Mouse (Mus musculus): ENCODE measurements around the gene AC170998.1. TPM values are rescaled to one million over a fixed set of nuclear protein-coding genes. Genes with fewer than 3 reads are reported as not detected.

AC170998.1 gene
- polyA plus RNA-seq, 2 experiments = 0.26 to 1.9 TPM

DNA sequence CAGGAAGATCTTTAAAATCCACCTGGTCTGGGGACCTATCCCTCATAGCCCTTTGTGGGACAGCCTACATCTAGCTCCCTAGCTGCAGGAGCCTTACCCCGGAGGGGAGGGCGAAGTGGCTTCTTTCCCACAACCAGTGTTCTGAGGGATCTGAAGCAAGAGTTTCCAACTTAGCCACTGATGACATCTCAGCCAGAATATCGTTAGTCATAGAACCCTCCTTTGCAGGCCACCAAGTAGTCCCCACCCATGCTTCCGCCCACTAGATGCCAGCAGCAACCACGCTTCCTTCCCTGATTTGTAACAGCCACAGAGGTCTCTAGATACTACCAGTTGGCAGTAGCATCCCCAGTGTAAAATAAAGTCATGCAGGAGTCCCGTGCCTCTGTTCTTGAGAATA, 24.7 kb downstream of the AC170998.1 start:
- Histone ChIP-seq H3K4me2 (replicated peaks; ENCODE audit: low read depth, low read length, severe bottlenecking) (no peak overlapping the region), H3K9me3 (ENCODE audit: control insufficient read depth, low read length) (no peaks in the 10 kb centered on the region), H3K4me3 (replicated peaks; ENCODE audit: low read length) (no peak overlapping the region), H3K27ac (replicated peaks; ENCODE audit: low read depth, low read length) (no peak overlapping the region), H3K9ac (ENCODE audit: low read depth, low read length, severe bottlenecking) (no peak overlapping the region), H3K36me3 (ENCODE audit: control insufficient read depth, insufficient read depth, low read length) (peaks cover 31% of the 10 kb centered on the region), H3K27me3 (ENCODE audit: control insufficient read depth, insufficient read depth, low read length) (no peaks in the 10 kb centered on the region), H3K4me1 (ENCODE audit: control insufficient read depth, insufficient read depth, low read length) (no peaks in the 10 kb centered on the region)
- TF ChIP-seq POLR2A (IDR thresholded peaks at IDR 0.05; ENCODE audit: borderline replicate concordance, extremely low read depth, insufficient read depth, insufficient read length) = no peak
- DNase-seq (ENCODE audit: low spot score) (no peak), ATAC-seq (ENCODE audit: low FRiP score, low read depth) (no peak)
- 76% methylated on average over 6 of the region's 6 CpGs for WGBS

GRCm38 (mm10) chr17:28756447-28756846, 30.6 kb downstream of the AC170998.1 start:
- Histone ChIP-seq H3K27me3 (ENCODE audit: control insufficient read depth, insufficient read depth, low read length) (no peaks in the 10 kb centered on the region), H3K36me3 (ENCODE audit: control insufficient read depth, insufficient read depth, low read length) (no peaks in the 10 kb centered on the region), H3K4me2 (replicated peaks; ENCODE audit: low read depth, low read length, severe bottlenecking) (no peak overlapping the region), H3K9me3 (ENCODE audit: control insufficient read depth, low read length) (no peaks in the 10 kb centered on the region), H3K4me1 (ENCODE audit: control insufficient read depth, insufficient read depth, low read length) (no peaks in the 10 kb centered on the region), H3K27ac (replicated peaks; ENCODE audit: low read depth, low read length) (no peak overlapping the region), H3K4me3 (replicated peaks; ENCODE audit: low read length) (no peak overlapping the region), H3K9ac (ENCODE audit: low read depth, low read length, severe bottlenecking) (no peak overlapping the region)
- WGBS = 45% methylated on average over 5 of the region's 5 CpGs
- DNase-seq (ENCODE audit: low spot score) = no peak
- ATAC-seq (ENCODE audit: low FRiP score, low read depth) = no peak
- TF ChIP-seq POLR2A (IDR thresholded peaks at IDR 0.05; ENCODE audit: borderline replicate concordance, extremely low read depth, insufficient read depth, insufficient read length) = no peak

- Histone ChIP-seq H3K27me3 (ENCODE audit: control insufficient read depth, insufficient read depth, low read length) (no peaks in the 10 kb centered on the region), H3K4me3 (replicated peaks; ENCODE audit: low read length) (no peak overlapping the region), H3K36me3 (ENCODE audit: control insufficient read depth, insufficient read depth, low read length) (no peaks in the 10 kb centered on the region), H3K4me2 (replicated peaks; ENCODE audit: low read depth, low read length, severe bottlenecking) (no peak overlapping the region), H3K27ac (replicated peaks; ENCODE audit: low read depth, low read length) (no peak overlapping the region), H3K4me1 (ENCODE audit: control insufficient read depth, insufficient read depth, low read length) (no peaks in the 10 kb centered on the region), H3K9ac (ENCODE audit: low read depth, low read length, severe bottlenecking) (no peak overlapping the region), H3K9me3 (ENCODE audit: control insufficient read depth, low read length) (no peaks in the 10 kb centered on the region)
- TF ChIP-seq POLR2A (IDR thresholded peaks at IDR 0.05; ENCODE audit: borderline replicate concordance, extremely low read depth, insufficient read depth, insufficient read length) = no peak
- ATAC-seq (ENCODE audit: low FRiP score, low read depth) = no peak
- 83% methylated on average over 2 of the region's 2 CpGs for WGBS
- DNase-seq (ENCODE audit: low spot score) = no peak
These were observed 31.6 kb downstream of the AC170998.1 start for GRCm38 (mm10) chr17:28757470-28757869.

DNA sequence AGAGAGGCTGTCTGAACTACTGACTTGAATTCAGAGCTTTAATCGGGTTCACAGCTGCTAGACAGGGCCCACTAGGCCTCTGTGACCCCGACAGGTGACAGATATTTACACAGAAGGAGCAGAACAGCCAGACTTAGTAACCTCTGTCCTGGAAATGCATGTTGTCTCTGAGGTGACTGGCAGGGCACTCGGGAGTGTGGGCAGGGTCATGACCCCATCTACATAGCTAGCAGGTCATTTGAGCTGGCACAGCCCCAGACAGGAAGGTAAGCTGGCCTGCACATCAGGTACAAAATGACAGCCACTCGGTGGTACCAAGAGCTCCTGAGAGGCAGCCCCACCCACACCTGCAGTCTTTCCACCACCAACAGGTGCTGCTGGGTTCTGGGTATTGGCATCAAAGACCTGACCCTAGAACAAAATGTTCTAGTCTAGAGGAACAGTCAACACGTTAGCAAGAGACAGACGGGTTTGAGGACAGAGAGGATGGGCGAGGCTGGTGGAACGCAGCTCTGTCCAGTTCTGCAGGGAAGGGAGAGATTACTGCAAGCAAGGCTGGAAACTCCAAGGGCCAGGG, 34.9 kb downstream of the AC170998.1 start:
- no peak overlapping the region for H3K4me3 ChIP-seq (replicated peaks; ENCODE audit: low read length)
- H3K36me3 ChIP-seq (ENCODE audit: control insufficient read depth, insufficient read depth, low read length) = no peaks in the 10 kb centered on the region
- H3K27me3 ChIP-seq (ENCODE audit: control insufficient read depth, insufficient read depth, low read length) = no peaks in the 10 kb centered on the region
- H3K27ac ChIP-seq (replicated peaks; ENCODE audit: low read depth, low read length) = no peak overlapping the region
- no peaks in the 10 kb centered on the region for H3K4me1 ChIP-seq (ENCODE audit: control insufficient read depth, insufficient read depth, low read length)
- no peaks in the 10 kb centered on the region for H3K9me3 ChIP-seq (ENCODE audit: control insufficient read depth, low read length)
- no peak overlapping the region for H3K4me2 ChIP-seq (replicated peaks; ENCODE audit: low read depth, low read length, severe bottlenecking)
- 71% methylated on average over 8 of the region's 8 CpGs for WGBS
- H3K9ac ChIP-seq (ENCODE audit: low read depth, low read length, severe bottlenecking) = no peak overlapping the region
- TF ChIP-seq POLR2A (IDR thresholded peaks at IDR 0.05; ENCODE audit: borderline replicate concordance, extremely low read depth, insufficient read depth, insufficient read length) = no peak
- DNase-seq (ENCODE audit: low spot score) (no peak), ATAC-seq (ENCODE audit: low FRiP score, low read depth) (no peak)

DNA sequence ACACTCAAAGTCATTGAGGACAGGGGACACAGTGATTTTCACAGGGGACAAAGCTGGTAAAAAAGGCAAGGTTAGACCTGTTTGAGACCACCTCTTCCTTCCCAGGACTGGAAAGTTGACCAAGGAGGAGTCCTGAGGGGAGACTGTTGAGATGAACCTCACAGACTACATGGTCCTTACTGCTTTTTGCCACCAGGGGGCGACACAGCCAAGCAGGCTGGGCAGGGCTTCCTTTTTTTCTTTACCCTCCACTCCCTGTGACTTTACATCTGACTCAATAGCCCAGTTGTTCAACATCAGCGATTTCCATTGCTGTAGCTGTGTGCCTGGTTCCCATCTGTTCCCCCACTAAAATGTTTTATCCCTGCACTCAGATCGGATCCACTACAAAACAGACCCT, 36.0 kb downstream of the AC170998.1 start:
- Histone ChIP-seq H3K4me3 (replicated peaks; ENCODE audit: low read length) (no peak overlapping the region), H3K36me3 (ENCODE audit: control insufficient read depth, insufficient read depth, low read length) (no peaks in the 10 kb centered on the region), H3K9ac (ENCODE audit: low read depth, low read length, severe bottlenecking) (no peak overlapping the region), H3K27me3 (ENCODE audit: control insufficient read depth, insufficient read depth, low read length) (no peaks in the 10 kb centered on the region), H3K4me2 (replicated peaks; ENCODE audit: low read depth, low read length, severe bottlenecking) (no peak overlapping the region), H3K9me3 (ENCODE audit: control insufficient read depth, low read length) (no peaks in the 10 kb centered on the region), H3K27ac (replicated peaks; ENCODE audit: low read depth, low read length) (no peak overlapping the region), H3K4me1 (ENCODE audit: control insufficient read depth, insufficient read depth, low read length) (no peaks in the 10 kb centered on the region)
- no peak for TF ChIP-seq POLR2A (IDR thresholded peaks at IDR 0.05; ENCODE audit: borderline replicate concordance, extremely low read depth, insufficient read depth, insufficient read length)
- ATAC-seq (ENCODE audit: low FRiP score, low read depth) (no peak), DNase-seq (ENCODE audit: low spot score) (peak; percentile 49)
- WGBS = 14% methylated on average over 3 of the region's 3 CpGs

DNA sequence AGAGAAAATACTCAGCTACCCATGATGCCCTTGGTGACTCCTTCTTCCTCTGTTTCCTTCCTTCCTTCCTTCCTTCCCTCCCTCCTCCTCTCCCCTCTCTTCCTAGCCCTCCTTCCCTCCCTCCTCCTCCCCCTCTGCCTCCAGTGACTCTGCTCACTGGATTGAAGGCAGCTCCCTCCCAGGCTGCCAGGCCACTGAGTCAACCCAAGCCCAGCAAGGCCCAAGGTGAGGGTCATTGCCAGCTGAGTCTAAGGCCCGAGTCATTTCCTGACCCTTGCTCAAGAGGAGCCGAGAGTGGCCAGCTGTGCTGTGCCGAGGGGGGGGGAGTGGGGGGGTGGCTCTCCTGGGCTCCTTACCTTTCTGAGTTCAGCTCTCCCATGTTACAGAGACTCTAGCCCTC, 40.3 kb downstream of the AC170998.1 start:
- H3K4me2 ChIP-seq (replicated peaks; ENCODE audit: low read depth, low read length, severe bottlenecking) = no peak overlapping the region
- H3K4me1 ChIP-seq (ENCODE audit: control insufficient read depth, insufficient read depth, low read length) = peaks cover 7% of the 10 kb centered on the region; the same call in 1 of the 2 replicates
- H3K9me3 ChIP-seq (ENCODE audit: control insufficient read depth, low read length) = no peaks in the 10 kb centered on the region
- TF ChIP-seq POLR2A (IDR thresholded peaks at IDR 0.05; ENCODE audit: borderline replicate concordance, extremely low read depth, insufficient read depth, insufficient read length) = no peak
- H3K27me3 ChIP-seq (ENCODE audit: control insufficient read depth, insufficient read depth, low read length) = peaks cover 12% of the 10 kb centered on the region
- ATAC-seq (ENCODE audit: low FRiP score, low read depth) = no peak
- no peak overlapping the region for H3K4me3 ChIP-seq (replicated peaks; ENCODE audit: low read length)
- no peak for DNase-seq (ENCODE audit: low spot score)
- WGBS = 51% methylated on average over 3 of the region's 3 CpGs
- H3K27ac ChIP-seq (replicated peaks; ENCODE audit: low read depth, low read length) = no peak overlapping the region
- H3K9ac ChIP-seq (ENCODE audit: low read depth, low read length, severe bottlenecking) = no peak overlapping the region
- no peaks in the 10 kb centered on the region for H3K36me3 ChIP-seq (ENCODE audit: control insufficient read depth, insufficient read depth, low read length)
